Mouse (Mus musculus) thymus, postnatal 0 days (tissue): ENCODE data around the gene Fbxw7. TPM values are rescaled to one million over a fixed set of nuclear protein-coding genes. Genes with fewer than 3 reads are reported as not detected.

ENCODE experiments used
- DNase-seq: peaks from one replicate; pipeline ENCODE4 v3.0.0-alpha.2; 2015; ENCODE audit warnings: low spot score
- polyA plus RNA-seq: library from polyadenylated mRNA; unstranded; fragments of >200 nt; fragmentation: Nextera tagmentation; extraction: Ambion mirVana; gene quantifications from 2 replicates; pipeline ENCODE4 v1.2.1, GENCODE M21; 2015

The Fbxw7 gene
- 15.0 and 18.2 TPM in 2 replicates for polyA plus RNA-seq

DNA sequence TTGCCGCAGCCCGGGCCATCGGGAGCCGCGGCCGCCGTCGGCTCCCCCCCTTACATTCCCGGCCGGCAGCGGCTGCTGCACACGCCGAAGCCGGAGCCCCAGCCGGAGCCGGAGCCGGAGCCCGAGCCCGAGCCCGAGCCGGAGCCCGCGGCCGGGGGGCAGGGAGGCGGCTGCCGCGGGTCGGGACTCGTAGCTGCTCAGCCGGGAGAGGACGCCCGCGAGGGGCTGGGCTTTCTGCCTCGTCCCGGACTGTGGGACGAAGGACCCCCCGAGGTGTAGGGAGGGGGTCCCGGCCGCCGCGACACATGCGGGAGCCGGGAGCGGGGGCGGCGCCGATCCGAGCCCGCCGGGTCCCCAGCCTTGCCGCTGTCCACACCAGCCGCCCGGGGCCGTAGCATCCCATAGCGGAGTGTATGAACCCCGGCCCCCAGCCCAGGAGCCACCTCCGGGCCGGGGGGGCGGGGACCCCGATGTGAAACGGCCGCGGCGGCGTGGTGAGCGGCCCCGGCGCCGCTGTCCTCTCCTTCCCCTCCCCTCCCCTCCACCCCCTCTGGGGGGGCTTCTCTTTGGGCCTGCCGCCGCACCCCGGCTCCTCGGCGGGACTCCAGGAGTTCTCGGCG is at the start of gene Fbxw7:
Gene Fbxw7, plus strand, starts transcription at position 507 of the 620 bp plus-strand sequence.
- no peak for DNase-seq

DNA sequence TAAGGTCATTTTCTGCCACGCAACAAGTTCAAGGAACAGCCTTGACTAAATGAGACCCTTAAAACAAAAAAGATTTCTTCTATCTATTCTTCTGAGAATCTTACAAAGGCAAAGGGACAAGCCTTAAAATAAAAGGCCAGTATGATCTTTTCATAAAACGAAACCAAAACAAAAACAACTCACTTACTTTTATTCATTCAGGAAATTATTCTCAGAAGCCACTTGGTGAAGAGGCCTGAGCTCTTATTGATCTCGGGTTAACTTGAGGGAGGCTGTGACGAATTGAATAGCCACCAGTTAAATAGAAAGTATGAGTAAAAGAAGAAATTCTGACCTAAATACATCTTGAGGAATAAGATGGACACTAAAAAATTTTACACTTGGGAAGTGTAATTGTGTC is 46.1 kb upstream of the Fbxw7 start:
- no peak for DNase-seq

DNA sequence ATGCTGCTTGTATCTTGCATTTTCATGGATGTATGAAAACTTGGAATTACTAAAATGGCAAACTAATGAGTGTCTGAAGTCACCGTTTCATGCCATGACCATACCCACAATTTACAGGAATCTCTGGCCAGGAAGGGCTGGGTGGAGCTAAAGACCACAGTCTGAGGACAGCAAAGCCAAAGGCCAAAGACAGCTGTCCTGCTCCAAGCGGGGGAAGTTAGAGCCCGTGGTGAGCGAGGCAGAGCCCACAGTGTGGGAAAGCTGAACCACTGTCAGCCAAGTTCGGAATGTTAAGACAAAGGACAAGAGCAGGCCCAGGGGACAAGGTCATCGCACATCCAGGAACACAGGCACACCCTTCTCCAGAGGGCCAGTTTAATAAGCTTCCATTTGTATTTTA is 45.7 kb upstream of the Fbxw7 start:
- no peak for DNase-seq

DNA sequence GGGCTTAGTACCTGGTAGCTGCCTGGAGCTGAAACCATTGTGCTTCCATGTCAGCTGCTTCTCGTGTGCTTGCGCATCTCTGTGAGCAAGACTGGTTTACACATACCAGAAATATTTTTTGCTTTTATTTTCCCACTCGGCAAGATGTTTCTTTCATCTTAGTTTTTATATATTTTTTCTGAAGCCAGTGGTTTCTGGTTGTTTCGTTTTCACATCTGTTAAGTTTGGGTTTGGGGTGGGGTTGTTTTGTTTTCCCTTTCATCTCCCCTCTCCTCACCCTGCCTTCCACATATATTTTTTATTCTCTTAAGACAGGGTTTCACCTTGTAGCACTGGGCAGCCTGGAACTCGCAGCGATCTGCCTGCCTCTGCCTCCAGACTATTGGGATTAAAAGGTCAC is 44.5 kb upstream of the Fbxw7 start:
- DNase-seq: no peak

DNA sequence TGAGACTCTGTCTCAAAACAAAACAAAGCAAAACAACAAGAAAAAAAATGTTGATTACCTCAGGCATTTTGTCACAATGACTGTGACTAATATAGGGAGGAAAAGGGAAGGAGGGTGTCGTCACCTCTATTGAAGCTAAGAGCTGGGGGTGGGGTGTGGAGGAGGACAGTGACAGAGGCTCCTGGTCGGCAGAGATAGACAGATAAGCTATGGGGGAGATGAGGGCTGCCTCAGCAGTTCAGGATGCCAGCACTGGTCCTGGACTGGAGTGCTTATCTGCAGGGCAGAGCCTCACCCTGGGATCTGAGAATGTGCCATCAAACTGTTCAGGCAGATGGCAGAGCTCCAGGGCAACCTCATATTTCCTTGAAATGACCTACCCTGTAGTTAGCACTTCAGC is 43.1 kb upstream of the Fbxw7 start:
- DNase-seq: no peak

DNA sequence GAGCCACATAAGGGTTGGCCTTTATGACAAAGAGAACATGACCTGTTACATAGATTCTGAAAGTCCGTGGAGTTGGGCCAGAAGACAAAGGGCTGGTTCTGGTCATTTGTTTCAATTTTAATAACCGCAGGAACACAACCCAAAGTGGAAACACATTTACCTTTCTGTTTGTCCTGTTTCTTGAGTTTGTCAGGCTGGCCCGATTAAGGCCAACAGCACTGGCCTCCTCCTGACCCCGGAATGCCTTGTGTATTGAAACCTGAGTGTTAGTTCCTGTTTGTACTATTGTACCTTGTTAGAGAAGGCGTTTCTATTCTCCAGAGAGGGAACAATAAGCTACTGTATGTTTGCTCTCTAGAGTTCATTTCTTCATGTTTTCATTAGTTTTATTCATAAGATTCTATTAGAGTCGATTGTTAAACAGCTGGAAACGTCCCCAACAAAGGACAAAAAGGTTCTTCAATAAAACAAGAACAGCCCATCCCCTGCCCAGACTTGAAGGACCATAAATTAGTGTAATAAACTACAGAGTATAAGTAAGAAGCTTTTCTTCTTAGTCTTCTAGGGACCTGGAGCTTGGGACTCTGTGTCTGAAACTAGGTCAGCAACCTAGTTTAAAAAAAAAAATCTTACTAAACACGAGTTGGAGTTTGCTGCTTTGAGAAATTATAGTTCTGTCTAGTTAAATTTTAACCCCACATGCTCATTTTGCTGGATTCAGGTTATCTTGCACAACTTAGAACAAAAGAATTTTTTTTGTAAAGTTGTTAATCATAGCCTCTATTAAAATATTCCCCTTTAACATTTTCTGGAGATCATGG is 40.6 kb upstream of the Fbxw7 start:
- no peak for DNase-seq

DNA sequence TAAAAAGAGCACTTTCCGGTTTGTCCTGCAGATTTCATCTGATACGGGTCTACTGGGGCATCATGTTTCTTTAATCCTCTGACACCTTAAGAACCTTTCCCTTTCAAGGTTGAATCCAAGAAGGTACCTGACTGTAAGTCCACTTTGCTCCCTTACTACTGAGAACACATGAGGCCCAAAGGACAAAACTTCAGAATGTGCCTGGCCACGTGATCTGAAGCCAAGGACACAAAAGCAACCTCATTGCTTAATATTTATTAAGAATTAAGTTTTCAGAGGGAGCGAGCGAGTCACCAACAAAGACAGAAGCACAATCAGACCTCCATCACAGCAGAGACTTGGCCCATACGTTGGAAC is 40.0 kb upstream of the Fbxw7 start:
- no peak for DNase-seq

DNA sequence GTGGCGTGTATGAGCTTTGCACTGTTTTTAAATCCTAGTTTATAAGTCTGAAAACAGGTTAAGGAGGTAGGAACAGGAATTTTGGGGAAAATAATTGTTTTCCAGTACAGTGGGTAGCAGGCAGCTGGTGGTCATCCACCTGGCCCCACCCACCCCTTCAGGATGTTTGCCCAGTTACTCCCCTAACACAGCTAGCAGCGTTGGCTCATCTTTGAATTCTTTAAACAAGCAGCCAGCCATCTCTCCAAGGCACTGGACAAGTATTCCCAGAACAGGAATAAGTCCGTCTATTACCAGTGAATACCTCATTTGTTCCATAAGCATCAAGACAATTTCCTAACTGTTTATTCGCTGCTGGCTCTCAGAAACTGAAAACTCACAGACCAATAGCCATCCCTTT is 39.5 kb upstream of the Fbxw7 start:
- DNase-seq: no peak

DNA sequence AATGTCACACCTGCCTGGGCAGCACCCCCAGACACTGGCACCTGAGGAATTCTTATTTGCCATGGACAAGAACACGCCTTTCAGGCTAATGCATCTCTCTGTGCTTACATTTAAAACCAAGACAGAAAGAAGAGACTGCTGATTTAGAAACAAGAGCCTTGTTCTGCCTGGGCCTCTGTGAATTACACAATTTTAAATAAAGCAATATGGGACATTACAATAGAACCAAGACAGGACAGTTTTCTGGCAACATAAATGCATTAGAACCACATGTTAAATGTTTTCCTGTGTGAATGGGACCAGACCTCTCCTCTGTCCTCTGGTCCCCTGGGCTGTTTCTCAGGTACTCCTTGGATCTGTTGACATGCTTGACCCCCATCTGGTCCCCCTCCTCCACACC is 39.0 kb upstream of the Fbxw7 start:
- no peak for DNase-seq

DNA sequence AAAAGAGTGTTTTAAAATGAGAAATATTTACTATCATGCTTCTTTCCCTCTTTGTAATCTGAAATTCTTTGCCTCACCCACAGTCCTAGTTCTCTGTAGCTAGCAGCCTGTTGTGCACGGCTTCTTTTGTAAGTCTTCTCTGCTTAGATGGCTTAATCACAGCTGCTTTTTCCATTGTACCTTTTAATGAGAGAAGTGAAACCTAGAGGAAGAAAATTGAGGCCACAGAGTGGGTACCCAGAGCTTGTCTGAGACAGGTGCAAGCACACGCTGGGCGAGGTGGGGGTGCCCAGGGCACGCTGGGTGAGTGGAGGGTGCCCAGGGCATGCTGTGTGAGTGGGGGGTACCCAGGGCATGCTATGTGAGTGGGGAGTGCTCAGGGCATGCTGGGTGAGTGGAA is 27.2 kb upstream of the Fbxw7 start:
- DNase-seq: no peak

DNA sequence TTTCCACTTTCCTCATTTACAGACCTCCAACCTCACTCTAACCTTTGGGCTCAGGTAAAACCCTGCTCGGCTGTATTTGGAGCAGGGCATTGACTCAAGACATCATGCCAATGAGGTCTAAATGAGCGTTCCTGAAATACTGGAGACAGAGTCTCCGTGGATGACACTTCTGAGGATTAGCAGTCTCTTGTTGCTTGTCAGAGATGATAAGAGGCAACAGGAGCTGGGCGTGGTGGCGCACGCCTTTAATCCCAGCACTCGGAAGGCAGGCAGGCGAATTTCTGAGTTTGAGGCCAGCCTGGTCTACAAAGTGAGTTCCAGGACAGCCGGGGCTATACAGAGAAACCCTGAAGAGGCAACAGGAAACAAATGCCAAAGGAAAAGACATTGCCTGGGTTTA is 11.0 kb upstream of the Fbxw7 start:
- DNase-seq: no peak

DNA sequence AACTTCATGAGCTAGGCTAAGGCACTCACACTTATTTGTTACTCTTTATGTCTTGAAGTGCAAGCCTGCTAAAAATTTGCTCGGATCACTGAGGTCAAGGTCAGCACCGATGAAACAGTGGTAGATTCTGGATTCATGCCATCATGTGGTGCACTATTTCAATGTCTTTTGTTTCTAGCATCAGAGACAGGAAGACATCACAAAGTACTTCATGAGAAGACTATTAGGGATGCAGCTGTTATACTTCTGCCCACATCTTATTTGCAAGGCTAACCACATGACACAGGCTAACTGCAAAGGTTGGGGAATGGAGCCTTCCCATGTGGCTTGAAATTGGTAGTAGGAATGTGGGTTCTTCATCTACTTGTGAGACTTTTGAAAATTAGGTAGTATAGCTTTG is 8.9 kb upstream of the Fbxw7 start:
- no peak for DNase-seq

DNA sequence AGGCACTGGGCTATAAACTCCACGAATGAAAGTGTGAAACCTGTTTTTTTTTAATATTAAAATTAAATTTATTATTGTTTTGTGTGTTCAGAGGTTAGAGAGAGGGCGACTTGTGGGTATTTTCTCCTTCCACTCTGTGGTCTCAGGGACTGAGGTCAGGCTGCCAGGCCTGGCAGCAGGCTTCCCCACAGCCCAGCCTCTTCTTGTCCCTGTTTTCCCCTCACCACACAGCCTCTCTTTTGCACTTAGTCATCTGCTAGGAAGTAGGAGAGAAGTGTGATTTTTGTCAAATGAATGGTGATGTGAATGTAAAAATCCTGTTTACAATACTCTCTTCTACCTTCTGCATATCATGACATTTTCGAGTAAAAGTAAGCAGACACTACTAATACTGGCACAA is 7.2 kb upstream of the Fbxw7 start:
- no peak for DNase-seq

DNA sequence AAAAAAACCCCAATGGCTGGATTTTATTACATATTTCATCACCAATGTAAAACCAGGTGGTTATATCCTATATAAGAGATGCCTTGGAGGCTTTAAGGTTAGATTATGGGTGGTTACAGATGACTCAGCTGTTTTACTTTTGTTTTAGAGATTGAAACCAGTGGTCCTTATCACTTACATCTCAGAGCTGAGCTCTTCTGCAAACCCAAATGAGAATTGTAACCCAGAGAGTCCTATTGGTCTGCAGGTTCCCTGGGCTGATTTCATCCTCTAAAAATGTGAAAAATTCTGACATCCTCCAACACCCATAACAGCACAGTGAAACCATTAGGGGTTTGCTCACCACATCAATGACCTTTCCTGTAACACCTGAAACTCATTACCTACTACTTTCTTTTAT is 6.2 kb upstream of the Fbxw7 start:
- no peak for DNase-seq

DNA sequence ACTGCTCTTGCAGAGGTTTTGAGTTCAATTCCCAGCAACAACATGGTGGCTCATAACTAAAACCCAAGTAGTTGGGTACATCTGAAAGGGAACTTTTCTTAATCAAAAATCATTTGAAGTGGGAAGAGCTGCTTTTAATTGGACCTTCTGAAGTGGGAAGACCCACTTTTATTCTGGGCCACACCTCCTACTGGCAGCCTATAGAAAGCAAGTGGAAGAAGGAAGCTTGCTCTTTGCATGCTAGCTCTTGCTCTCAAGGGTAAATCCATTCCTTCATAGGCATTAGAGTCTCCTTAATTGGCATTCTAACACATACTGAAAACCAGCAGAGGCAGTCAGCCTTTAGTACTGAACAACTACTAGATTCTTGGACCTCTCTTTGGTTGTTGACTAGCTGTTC is 4.3 kb upstream of the Fbxw7 start:
- no peak for DNase-seq

DNA sequence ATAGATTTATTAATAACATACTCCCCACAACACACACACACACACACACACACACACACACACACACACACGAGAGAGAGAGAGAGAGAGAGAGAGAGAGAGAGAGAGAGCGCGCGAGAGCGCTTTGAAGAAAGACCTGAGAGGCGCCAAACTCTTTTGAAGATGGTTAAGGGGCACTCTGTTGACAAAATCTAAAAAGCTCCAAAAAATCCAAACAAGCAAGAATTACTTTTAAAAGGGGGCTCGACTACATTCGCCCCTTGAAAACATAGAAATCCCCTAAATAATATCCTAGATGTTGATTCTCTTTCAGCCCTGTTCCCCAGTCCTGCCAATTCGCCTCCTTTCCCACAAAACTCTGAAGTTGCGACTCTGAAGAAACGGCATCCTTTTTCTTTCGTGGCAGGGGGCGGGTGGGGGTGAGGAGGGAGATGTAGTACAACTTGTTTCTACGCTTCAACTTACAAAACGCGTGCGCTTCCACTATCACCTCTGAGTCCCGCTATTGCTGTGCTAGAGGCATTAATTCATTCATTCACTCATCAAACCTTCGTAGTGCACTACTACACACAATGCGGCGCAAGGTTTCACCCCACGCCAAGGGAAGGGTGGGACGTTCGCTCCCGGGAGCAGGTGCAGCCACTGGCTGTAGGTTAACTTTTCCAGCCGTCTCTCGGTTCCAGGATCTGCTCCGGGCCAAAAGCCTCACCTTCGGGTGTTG is 1.5 kb upstream of the Fbxw7 start:
- peak; percentile 48 for DNase-seq

DNA sequence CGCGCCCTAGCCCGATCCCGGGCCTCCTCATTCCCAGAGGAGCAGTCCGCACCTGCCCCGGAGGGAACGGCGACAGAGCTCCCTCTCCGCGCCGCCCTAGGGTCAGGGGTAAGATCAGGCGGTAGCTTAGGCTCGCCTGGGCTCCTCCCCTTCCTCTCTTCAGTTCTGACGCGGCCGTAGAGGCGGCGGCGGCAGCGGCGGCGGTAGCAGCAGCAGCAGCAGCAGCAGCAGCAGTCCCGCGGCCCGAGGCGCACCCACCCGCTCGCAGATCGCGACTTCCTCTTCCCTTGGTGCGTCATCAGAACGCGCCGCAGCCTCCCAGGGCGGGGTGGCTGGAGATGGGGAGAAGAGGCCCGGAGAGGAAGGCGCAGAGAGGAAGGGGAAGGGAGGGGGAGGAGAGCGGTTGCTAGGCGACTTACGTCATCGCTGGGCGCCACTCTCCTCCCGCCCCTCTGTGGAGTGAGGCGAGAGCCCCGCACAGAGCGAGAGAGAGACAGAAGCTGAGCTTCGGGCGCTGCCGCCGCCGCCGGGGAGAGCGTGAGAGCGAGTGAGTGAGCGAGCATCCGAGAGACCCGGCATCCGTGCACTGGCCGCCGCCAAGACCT is 809 bp upstream of the Fbxw7 start:
- DNase-seq: peak; percentile 100

DNA sequence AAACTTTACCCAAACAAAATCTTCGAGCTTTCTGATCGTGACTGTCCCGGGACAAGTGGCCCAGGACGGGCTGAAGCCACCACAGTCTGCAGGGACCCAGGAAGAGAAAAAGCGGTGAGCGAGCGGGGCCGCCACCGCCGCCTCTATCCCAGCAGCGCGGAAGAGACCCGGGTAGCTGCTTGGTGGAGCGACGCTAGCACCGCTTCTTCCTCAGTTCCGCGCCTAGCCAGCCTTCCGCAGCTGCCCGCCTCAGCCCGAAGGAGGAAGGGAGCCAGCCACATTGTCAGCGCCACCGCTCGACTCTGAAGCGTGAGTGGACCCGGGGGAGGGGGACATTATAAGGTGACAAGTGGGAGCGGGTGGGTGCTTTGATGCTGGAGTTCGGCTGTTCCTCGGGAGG is 393 bp downstream of the Fbxw7 start:
- DNase-seq: peak; percentile 79

DNA sequence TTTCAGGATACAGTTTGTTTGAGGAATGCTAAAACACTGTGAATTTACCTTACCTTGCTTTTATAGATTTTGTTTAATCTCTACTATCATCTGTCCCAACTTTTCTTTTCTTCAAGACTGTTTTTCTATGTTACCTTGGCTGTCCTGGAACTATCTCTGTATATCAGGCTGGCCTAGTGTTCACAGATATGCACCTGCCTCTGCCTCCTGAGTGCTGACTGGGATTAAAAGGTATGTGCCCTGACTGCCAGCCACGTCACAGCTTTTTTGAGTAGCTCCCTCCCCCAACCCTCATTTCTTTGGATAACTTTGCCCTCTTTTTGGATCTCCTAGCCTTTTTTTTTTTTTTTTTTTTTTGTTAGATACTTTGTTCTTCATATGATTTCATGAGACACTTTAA is 1.9 kb downstream of the Fbxw7 start:
- DNase-seq: no peak

DNA sequence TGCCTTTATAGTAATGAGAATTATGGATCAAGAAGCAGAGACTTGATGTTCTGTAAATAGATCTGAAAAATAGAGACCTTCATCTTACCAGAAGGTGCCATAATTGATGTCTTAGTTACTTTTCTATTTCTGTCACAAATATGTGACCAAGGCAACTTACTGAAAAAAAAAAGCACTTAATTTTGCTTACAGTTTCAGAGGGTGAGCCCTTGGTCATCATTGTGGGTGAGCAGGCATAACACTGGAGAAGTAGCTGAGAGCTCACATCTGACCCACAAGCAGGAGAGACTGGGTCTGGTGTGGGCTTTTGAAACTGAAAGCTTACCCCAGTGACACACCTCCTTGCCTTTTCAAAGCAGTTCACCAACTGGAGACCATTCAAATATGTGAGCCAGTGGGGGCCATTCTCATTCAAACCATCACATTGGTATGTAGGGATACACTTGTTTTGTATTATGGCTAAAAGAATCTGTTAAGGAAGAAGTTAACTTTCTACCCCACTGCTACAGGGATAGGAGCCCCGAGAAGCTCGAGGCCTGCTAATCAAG is 5.7 kb downstream of the Fbxw7 start:
- no peak for DNase-seq

DNA sequence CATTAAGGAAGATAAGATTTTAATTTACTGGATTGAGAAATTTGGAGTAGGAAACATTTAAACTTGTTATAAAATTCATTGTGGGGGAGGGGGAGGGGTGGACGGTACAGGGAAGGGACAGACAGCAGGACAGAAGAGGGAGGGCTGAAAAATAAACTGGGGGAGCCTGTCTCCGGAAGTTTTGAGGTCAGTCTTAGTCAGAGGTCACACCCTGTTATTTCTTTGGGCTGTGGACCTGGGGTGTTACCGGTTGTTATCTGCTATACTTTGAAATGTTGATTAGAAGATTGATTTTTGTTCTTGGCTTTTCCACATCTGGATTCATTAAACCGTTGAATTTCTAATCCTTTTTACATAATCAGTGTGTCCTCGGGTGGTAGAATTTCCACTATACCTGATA is 10.9 kb downstream of the Fbxw7 start:
- DNase-seq: no peak

DNA sequence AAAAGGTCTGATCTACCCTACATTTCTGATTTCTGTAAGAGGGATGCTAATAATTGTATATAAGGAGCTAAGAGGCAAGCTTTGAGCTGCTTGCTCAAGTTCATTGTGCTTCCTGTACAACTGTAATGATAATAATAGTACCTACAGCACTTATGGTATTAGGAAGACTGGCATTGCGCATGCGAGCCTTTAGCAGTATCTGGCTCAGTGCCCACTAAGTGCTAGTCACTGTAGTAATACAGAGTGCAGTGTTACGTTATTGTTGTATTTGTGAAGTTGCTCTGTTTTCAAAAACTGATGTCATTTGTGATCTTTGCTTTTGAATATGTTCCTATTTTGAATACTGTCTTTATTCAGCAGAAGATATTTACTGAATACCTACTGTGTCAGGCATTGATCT is 11.3 kb downstream of the Fbxw7 start:
- DNase-seq: no peak
